In the genomic region with DNA sequence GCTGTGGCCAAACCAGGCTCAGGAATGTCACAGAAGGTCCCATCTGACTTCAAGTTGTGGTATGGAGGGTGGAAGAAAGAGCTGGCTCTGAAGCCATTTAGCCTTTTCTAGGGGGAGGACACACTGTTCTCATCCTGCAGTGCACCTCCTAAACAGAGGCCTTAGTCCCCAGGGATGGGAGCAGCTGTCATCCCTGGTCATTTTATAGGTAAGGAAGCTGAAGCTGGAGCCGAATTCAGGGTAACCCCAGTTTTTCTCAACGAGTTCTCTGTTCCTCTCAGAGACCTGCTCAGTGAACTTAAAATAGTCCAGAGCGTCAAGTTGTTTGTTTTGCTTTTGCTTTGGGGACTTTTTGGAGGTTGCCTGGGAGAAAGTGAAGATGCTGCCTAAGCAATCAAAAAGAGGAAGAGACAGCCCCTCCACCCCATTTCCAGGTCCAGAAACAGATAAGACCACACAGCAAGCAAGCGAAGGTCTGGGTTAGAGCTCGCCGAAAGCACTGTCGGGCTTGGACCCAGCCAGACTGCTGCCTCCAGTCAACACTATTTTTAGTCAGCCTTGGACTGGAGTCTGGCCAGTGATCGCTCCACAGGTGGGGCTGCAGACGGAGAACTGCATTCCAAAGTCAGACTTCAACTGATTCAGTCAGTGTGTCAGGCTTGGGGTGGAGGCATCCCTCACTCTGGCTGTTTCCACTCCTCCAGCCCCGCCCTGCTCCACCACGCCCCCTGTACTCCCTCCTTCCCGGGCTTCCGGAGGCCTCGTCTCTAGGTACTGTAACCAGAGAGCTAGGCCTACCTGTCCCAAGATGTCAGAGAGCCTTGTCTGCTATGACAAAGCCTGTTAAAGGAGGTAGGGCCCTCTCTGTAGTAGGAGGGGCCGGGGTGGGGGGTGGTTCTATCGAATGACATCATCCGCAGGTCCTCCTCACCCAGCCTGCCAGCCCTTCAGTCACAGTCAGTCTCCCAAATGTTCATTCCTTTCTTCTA, we compare ENCODE assay signal across 8 mouse cellular contexts. TPM values are rescaled to one million over a fixed set of nuclear protein-coding genes. Genes with fewer than 3 reads are reported as not detected.
DNase-seq lines count a peak whose midpoint lies in the region; ATAC-seq and TF ChIP-seq lines count a peak whose summit lies in the region.

No protein-coding gene starts in this region.

- 32% methylated on average over 17 of the region's 17 CpGs for WGBS in forebrain, embryonic 11.5 days
- WGBS in forebrain, embryonic 14.5 days, result 32% methylated on average over 17 of the region's 17 CpGs
- WGBS in embryonic facial prominence, embryonic 11.5 days, result 25% methylated on average over 17 of the region's 17 CpGs
- WGBS in heart, embryonic 16.5 days, result 8% methylated on average over 17 of the region's 17 CpGs
- WGBS in limb, embryonic 12.5 days, result 27% methylated on average over 17 of the region's 17 CpGs
- 8% methylated on average over 17 of the region's 17 CpGs for WGBS in thymus, adult 2 months

- ATAC-seq in forebrain, embryonic 11.5 days (replicated peaks; ENCODE audit: low FRiP score), result no peak
- ATAC-seq in forebrain, embryonic 14.5 days, result no peak
- peak; percentile 48 for ATAC-seq in activated CD4-positive, CD25-positive, alpha-beta regulatory T cell, adult 4 months
- peak; percentile 84 for ATAC-seq in embryonic facial prominence, embryonic 11.5 days (replicated peaks; ENCODE audit: insufficient number of reproducible peaks, low FRiP score, low TSS enrichment, low read depth)
- ATAC-seq in heart, embryonic 16.5 days (replicated peaks; ENCODE audit: extremely low read depth, insufficient read depth, low FRiP score), result peak; percentile 86
- peak; percentile 87 for ATAC-seq in limb, embryonic 12.5 days (ENCODE audit: insufficient number of reproducible peaks, insufficient read depth, low FRiP score, low TSS enrichment, low read depth)
- ATAC-seq in monocyte, adult 5-6 weeks (replicated peaks; ENCODE audit: insufficient number of reproducible peaks, low FRiP score, low TSS enrichment, poor library complexity, severe bottlenecking), result peak; percentile 24

- peak; percentile 16; the same call in 1 of the 2 replicates for TF ChIP-seq CTCF in thymus, adult 2 months (IDR thresholded peaks at IDR 0.05; ENCODE audit: borderline replicate concordance, control insufficient read depth, extremely low read depth, insufficient read depth, low read length, poor library complexity)

- DNase-seq in forebrain, embryonic 11.5 days (ENCODE audit: low spot score), result peak; percentile 70
- no peak for DNase-seq in forebrain, embryonic 14.5 days (ENCODE audit: low spot score)
- peak; percentile 75 for DNase-seq in embryonic facial prominence, embryonic 11.5 days (ENCODE audit: low spot score)
- peak; percentile 66 for DNase-seq in thymus, adult 2 months

- H3K36me3 ChIP-seq in forebrain, embryonic 11.5 days (ENCODE audit: control insufficient read depth, insufficient read depth, low read length), result no peaks in the 10 kb centered on the region
- H3K36me3 ChIP-seq in forebrain, embryonic 14.5 days (ENCODE audit: control insufficient read depth, insufficient read depth, low read length), result no peaks in the 10 kb centered on the region
- no peaks in the 10 kb centered on the region for H3K36me3 ChIP-seq in embryonic facial prominence, embryonic 11.5 days (replicated peaks; ENCODE audit: control insufficient read depth, insufficient read depth, low read depth, low read length)
- no peaks in the 10 kb centered on the region for H3K36me3 ChIP-seq in heart, embryonic 16.5 days (ENCODE audit: control insufficient read depth, insufficient read depth)
- H3K36me3 ChIP-seq in limb, embryonic 12.5 days, result no peaks in the 10 kb centered on the region
- no peaks in the 10 kb centered on the region for H3K36me3 ChIP-seq in thymus, adult 2 months (ENCODE audit: control insufficient read depth, insufficient read depth, low read length)

- H3K4me1 ChIP-seq in forebrain, embryonic 11.5 days (replicated peaks; ENCODE audit: control insufficient read depth, insufficient read depth, low read length), result 0 out of 2 replicates have a peak, but pooled peaks cover 2% of the 10 kb centered on the region
- H3K4me1 ChIP-seq in forebrain, embryonic 14.5 days (ENCODE audit: control insufficient read depth, insufficient read depth, low read length), result no peaks in the 10 kb centered on the region; the same call in 1 of the 2 replicates
- H3K4me1 ChIP-seq in embryonic facial prominence, embryonic 11.5 days (ENCODE audit: control insufficient read depth, insufficient read depth, low read length), result no peaks in the 10 kb centered on the region
- peaks cover 28% of the 10 kb centered on the region for H3K4me1 ChIP-seq in heart, embryonic 16.5 days (ENCODE audit: control insufficient read depth, insufficient read depth, low read length)
- peaks cover 29% of the 10 kb centered on the region for H3K4me1 ChIP-seq in limb, embryonic 12.5 days (replicated peaks)
- peaks cover 35% of the 10 kb centered on the region for H3K4me1 ChIP-seq in thymus, adult 2 months (replicated peaks; ENCODE audit: control insufficient read depth, insufficient read depth, low read length)

- no peak overlapping the region for H3K27ac ChIP-seq in forebrain, embryonic 11.5 days (ENCODE audit: low read depth, low read length)
- no peak overlapping the region for H3K27ac ChIP-seq in forebrain, embryonic 14.5 days (ENCODE audit: low read depth, low read length)
- H3K27ac ChIP-seq in embryonic facial prominence, embryonic 11.5 days (replicated peaks; ENCODE audit: low read depth, low read length), result no peak overlapping the region
- H3K27ac ChIP-seq in heart, embryonic 16.5 days (ENCODE audit: low read length), result peak overlapping the region; percentile 84
- H3K27ac ChIP-seq in limb, embryonic 12.5 days, result peak overlapping the region; percentile 79
- H3K27ac ChIP-seq in thymus, adult 2 months (ENCODE audit: control insufficient read depth, insufficient read depth, low read length), result peak overlapping the region; percentile 66

- H3K4me3 ChIP-seq in forebrain, embryonic 11.5 days (ENCODE audit: low read depth, low read length), result no peak overlapping the region
- no peak overlapping the region for H3K4me3 ChIP-seq in forebrain, embryonic 14.5 days (ENCODE audit: low read depth, low read length)
- H3K4me3 ChIP-seq in embryonic facial prominence, embryonic 11.5 days (ENCODE audit: low read depth, low read length), result no peak overlapping the region
- H3K4me3 ChIP-seq in heart, embryonic 16.5 days (ENCODE audit: low read length), result peak overlapping the region; percentile 25
- no peak overlapping the region for H3K4me3 ChIP-seq in limb, embryonic 12.5 days (replicated peaks)
- peak overlapping the region; percentile 11; the same call in 1 of the 2 replicates for H3K4me3 ChIP-seq in thymus, adult 2 months (ENCODE audit: control insufficient read depth, insufficient read depth, low read length)

- H3K27me3 ChIP-seq in forebrain, embryonic 11.5 days (ENCODE audit: control insufficient read depth, insufficient read depth, low read length), result no peaks in the 10 kb centered on the region
- no peaks in the 10 kb centered on the region for H3K27me3 ChIP-seq in forebrain, embryonic 14.5 days (replicated peaks; ENCODE audit: control insufficient read depth, insufficient read depth, low read length)
- H3K27me3 ChIP-seq in embryonic facial prominence, embryonic 11.5 days (ENCODE audit: control insufficient read depth, insufficient read depth, low read length), result no peaks in the 10 kb centered on the region
- H3K27me3 ChIP-seq in heart, embryonic 16.5 days (ENCODE audit: control insufficient read depth, insufficient read depth, low read length), result no peaks in the 10 kb centered on the region
- no peaks in the 10 kb centered on the region for H3K27me3 ChIP-seq in limb, embryonic 12.5 days
- H3K27me3 ChIP-seq in thymus, adult 2 months (ENCODE audit: control insufficient read depth, insufficient read depth, low read length), result no peaks in the 10 kb centered on the region

- TF ChIP-seq POLR2A in thymus, adult 2 months (IDR thresholded peaks at IDR 0.05; ENCODE audit: control insufficient read depth, extremely low read depth, insufficient read depth, low read length, poor library complexity), result no peak

- peak overlapping the region; percentile 14; the same call in 1 of the 2 replicates for H3K9ac ChIP-seq in forebrain, embryonic 11.5 days (ENCODE audit: low read length)
- H3K9ac ChIP-seq in forebrain, embryonic 14.5 days (ENCODE audit: low read length), result no peak overlapping the region
- H3K9ac ChIP-seq in embryonic facial prominence, embryonic 11.5 days (replicated peaks; ENCODE audit: low read length), result no peak overlapping the region; the same call in 1 of the 2 replicates
- H3K9ac ChIP-seq in heart, embryonic 16.5 days (ENCODE audit: low read length), result peak overlapping the region; percentile 52
- H3K9ac ChIP-seq in limb, embryonic 12.5 days (replicated peaks), result 0 out of 2 replicates have a peak overlapping the region, but pooled peaks have one; percentile 12

- H3K9me3 ChIP-seq in forebrain, embryonic 11.5 days (ENCODE audit: control insufficient read depth, low read length), result no peaks in the 10 kb centered on the region
- H3K9me3 ChIP-seq in forebrain, embryonic 14.5 days (replicated peaks; ENCODE audit: control insufficient read depth, low read length), result no peaks in the 10 kb centered on the region
- H3K9me3 ChIP-seq in embryonic facial prominence, embryonic 11.5 days (replicated peaks; ENCODE audit: control insufficient read depth, low read length), result no peaks in the 10 kb centered on the region
- no peaks in the 10 kb centered on the region for H3K9me3 ChIP-seq in heart, embryonic 16.5 days (replicated peaks; ENCODE audit: control insufficient read depth, low read length)
- no peaks in the 10 kb centered on the region for H3K9me3 ChIP-seq in limb, embryonic 12.5 days

- no peak overlapping the region for H3K4me2 ChIP-seq in forebrain, embryonic 11.5 days (ENCODE audit: low read depth, low read length, severe bottlenecking)
- no peak overlapping the region for H3K4me2 ChIP-seq in forebrain, embryonic 14.5 days (ENCODE audit: low read length)
- H3K4me2 ChIP-seq in embryonic facial prominence, embryonic 11.5 days (ENCODE audit: low read depth, low read length), result peak overlapping the region; percentile 1; the same call in 1 of the 2 replicates
- H3K4me2 ChIP-seq in heart, embryonic 16.5 days (ENCODE audit: low read depth, low read length), result peak overlapping the region; percentile 57
- peak overlapping the region; percentile 34 for H3K4me2 ChIP-seq in limb, embryonic 12.5 days

RNA-seq across cellular contexts. Expression of a gene that starts 24.8 kb away (rescaled TPM):
- 10.1 and 12.2 TPM in 2 replicates for polyA plus RNA-seq in forebrain, embryonic 11.5 days (2014; fragmentation: Nextera tagmentation; extraction: Ambion mirVana)
- polyA plus RNA-seq in forebrain, embryonic 14.5 days (2014; fragmentation: Nextera tagmentation; extraction: Ambion mirVana), result 20.1 and 20.5 TPM in 2 replicates
- 10 to 100 TPM; 18.9 TPM for polyA plus RNA-seq in activated CD4-positive, CD25-positive, alpha-beta regulatory T cell, adult 4 months (2017; shearing (Covaris generic))
- 9.0 and 10.3 TPM in 2 replicates for polyA plus RNA-seq in embryonic facial prominence, embryonic 11.5 days (2014; fragmentation: Nextera tagmentation; extraction: Ambion mirVana)
- polyA plus RNA-seq in heart, embryonic 16.5 days (2015; fragmentation: Nextera tagmentation; extraction: Ambion mirVana), result 4.9 and 6.4 TPM in 2 replicates
- polyA plus RNA-seq in limb, embryonic 12.5 days (2016; fragmentation: Nextera tagmentation; extraction: Ambion mirVana), result 10.8 and 11.9 TPM in 2 replicates
- total RNA-seq in monocyte, adult 5-6 weeks (2017), result 223 to 304 TPM (median 264 TPM) in 3 replicates
- polyA plus RNA-seq in thymus, adult 2 months (2012; rRNA removed), result 74.1 and 82.3 TPM in 2 replicates

RNA-seq across cellular contexts. Expression of a gene that starts 41.5 kb away (rescaled TPM):
- polyA plus RNA-seq in forebrain, embryonic 11.5 days (2014; fragmentation: Nextera tagmentation; extraction: Ambion mirVana), result 173 and 174 TPM in 2 replicates
- 89.2 and 93.6 TPM in 2 replicates for polyA plus RNA-seq in forebrain, embryonic 14.5 days (2014; fragmentation: Nextera tagmentation; extraction: Ambion mirVana)
- 100 to 1,000 TPM in 1 of 2 experiments, 10 to 100 TPM in 1; 62.4 to 108 TPM for polyA plus RNA-seq in activated CD4-positive, CD25-positive, alpha-beta regulatory T cell, adult 4 months (2017; shearing (Covaris generic))
- polyA plus RNA-seq in embryonic facial prominence, embryonic 11.5 days (2014; fragmentation: Nextera tagmentation; extraction: Ambion mirVana), result 152 and 154 TPM in 2 replicates
- 166 and 168 TPM in 2 replicates for polyA plus RNA-seq in heart, embryonic 16.5 days (2015; fragmentation: Nextera tagmentation; extraction: Ambion mirVana)
- 205 and 213 TPM in 2 replicates for polyA plus RNA-seq in limb, embryonic 12.5 days (2016; fragmentation: Nextera tagmentation; extraction: Ambion mirVana)
- total RNA-seq in monocyte, adult 5-6 weeks (2017), result 62.2 to 89.0 TPM (median 73.4 TPM) in 3 replicates
- polyA plus RNA-seq in thymus, adult 2 months (2012; rRNA removed), result 60.0 and 60.1 TPM in 2 replicates

Comparison
In these comparisons a context has a peak if more than half of its experiments do, and no peak if none do; other contexts are left out.
1. H3K9ac ChIP-seq: peak in forebrain, embryonic 11.5 days (single experiment), heart, embryonic 16.5 days (single experiment) and limb, embryonic 12.5 days (single experiment); none in forebrain, embryonic 14.5 days (single experiment) and embryonic facial prominence, embryonic 11.5 days (single experiment).
2. ATAC-seq: peak in activated CD4-positive, CD25-positive, alpha-beta regulatory T cell, adult 4 months (single experiment), embryonic facial prominence, embryonic 11.5 days (single experiment), heart, embryonic 16.5 days (single experiment), limb, embryonic 12.5 days (single experiment) and monocyte, adult 5-6 weeks (single experiment); none in forebrain, embryonic 11.5 days (single experiment) and forebrain, embryonic 14.5 days (single experiment).
3. H3K27ac ChIP-seq: peak in heart, embryonic 16.5 days (single experiment), limb, embryonic 12.5 days (single experiment) and thymus, adult 2 months (single experiment); none in forebrain, embryonic 11.5 days (single experiment), forebrain, embryonic 14.5 days (single experiment) and embryonic facial prominence, embryonic 11.5 days (single experiment).
4. H3K4me2 ChIP-seq: peak in embryonic facial prominence, embryonic 11.5 days (single experiment), heart, embryonic 16.5 days (single experiment) and limb, embryonic 12.5 days (single experiment); none in forebrain, embryonic 11.5 days (single experiment) and forebrain, embryonic 14.5 days (single experiment).
5. H3K4me3 ChIP-seq: peak in heart, embryonic 16.5 days (single experiment) and thymus, adult 2 months (single experiment); none in forebrain, embryonic 11.5 days (single experiment), forebrain, embryonic 14.5 days (single experiment), embryonic facial prominence, embryonic 11.5 days (single experiment) and limb, embryonic 12.5 days (single experiment).